In genomic region chr17:88262326-88263187, GRCm38 (mm10) we compare ENCODE assay signal across 9 mouse cellular contexts.
A peak's percentile ranks its signal among the peaks of the same experiment; 100 is the strongest.
DNase-seq lines count a peak whose midpoint lies in the region; ATAC-seq and TF ChIP-seq lines count a peak whose summit lies in the region.
"Had no signal": no experiment of that assay in that cellular context is flagged by ENCODE, and none has a peak within 500 bp of the region (broad histone marks: within the 10 kb centered on the region; RNA-seq: fewer than 3 reads in every experiment).

No protein-coding gene starts in this region.

- H3K4me2 ChIP-seq in heart, embryonic 11.5 days, result no peak overlapping the region
- H3K4me2 ChIP-seq in hindbrain, embryonic 16.5 days (ENCODE audit: low read length), result no peak overlapping the region
- H3K4me2 ChIP-seq in neural tube, embryonic 15.5 days, result no peak overlapping the region
- H3K4me2 ChIP-seq: limb, embryonic 12.5 days had no signal

- no peaks in the 10 kb centered on the region for H3K36me3 ChIP-seq in heart, embryonic 11.5 days (ENCODE audit: control insufficient read depth, insufficient read depth, low read length)
- H3K36me3 ChIP-seq in hindbrain, embryonic 16.5 days (ENCODE audit: control insufficient read depth, insufficient read depth, low read length), result no peaks in the 10 kb centered on the region
- no peaks in the 10 kb centered on the region for H3K36me3 ChIP-seq in neural tube, embryonic 15.5 days
- H3K36me3 ChIP-seq: limb, embryonic 12.5 days; midbrain, embryonic 10.5 days had no signal

- no peaks in the 10 kb centered on the region for H3K27me3 ChIP-seq in heart, embryonic 11.5 days (ENCODE audit: control insufficient read depth, insufficient read depth, low read length)
- H3K27me3 ChIP-seq in hindbrain, embryonic 16.5 days (replicated peaks; ENCODE audit: control insufficient read depth, insufficient read depth, low read length), result no peaks in the 10 kb centered on the region
- no peaks in the 10 kb centered on the region for H3K27me3 ChIP-seq in neural tube, embryonic 15.5 days (replicated peaks)
- H3K27me3 ChIP-seq: limb, embryonic 12.5 days had no signal

- WGBS in heart, embryonic 11.5 days (ENCODE audit: insufficient replicate concordance), result 77% methylated on average over 13 of the region's 13 CpGs
- 57% methylated on average over 13 of the region's 13 CpGs for WGBS in hindbrain, embryonic 16.5 days
- whole genome bisulfite sequencing in neural tube, embryonic 15.5 days, result 64% methylated on average over 13 of the region's 13 CpGs

- H3K9ac ChIP-seq in heart, embryonic 11.5 days (ENCODE audit: low read depth, low read length), result no peak overlapping the region
- no peak overlapping the region for H3K9ac ChIP-seq in hindbrain, embryonic 16.5 days (ENCODE audit: low read depth, low read length)
- no peak overlapping the region for H3K9ac ChIP-seq in neural tube, embryonic 15.5 days (replicated peaks)
- H3K9ac ChIP-seq: limb, embryonic 12.5 days had no signal

- TF ChIP-seq CTCF in cortical plate, adult 2 months (IDR thresholded peaks at IDR 0.05; ENCODE audit: extremely low read depth, insufficient read depth, low read length), result no peak

- intact Hi-C loops in heart, postnatal 10 days (cut with DNase I), result no loop called here

- no peak for TF ChIP-seq POLR2A in cortical plate, adult 2 months (IDR thresholded peaks at IDR 0.05; ENCODE audit: extremely low read depth, insufficient read depth, low read length)

- no peaks in the 10 kb centered on the region for H3K9me3 ChIP-seq in heart, embryonic 11.5 days (replicated peaks; ENCODE audit: control insufficient read depth, low read length)
- H3K9me3 ChIP-seq in hindbrain, embryonic 16.5 days (ENCODE audit: control insufficient read depth, low read length), result no peaks in the 10 kb centered on the region; the same call in 1 of the 2 replicates
- no peaks in the 10 kb centered on the region for H3K9me3 ChIP-seq in neural tube, embryonic 15.5 days (replicated peaks)

- H3K4me3 ChIP-seq in heart, embryonic 11.5 days (ENCODE audit: low read depth, low read length), result no peak overlapping the region
- no peak overlapping the region for H3K4me3 ChIP-seq in cortical plate, adult 2 months (ENCODE audit: insufficient read depth, low read length)
- no peak overlapping the region for H3K4me3 ChIP-seq in hindbrain, embryonic 16.5 days (ENCODE audit: low read length)
- no peak overlapping the region for H3K4me3 ChIP-seq in neural tube, embryonic 15.5 days (replicated peaks)
- H3K4me3 ChIP-seq: limb, embryonic 12.5 days; midbrain, embryonic 10.5 days had no signal

- H3K4me1 ChIP-seq in heart, embryonic 11.5 days (ENCODE audit: control insufficient read depth, insufficient read depth, low read length), result no peaks in the 10 kb centered on the region
- no peaks in the 10 kb centered on the region for H3K4me1 ChIP-seq in cortical plate, adult 2 months (ENCODE audit: control insufficient read depth, insufficient read depth, low read length)
- H3K4me1 ChIP-seq in hindbrain, embryonic 16.5 days (ENCODE audit: control insufficient read depth, insufficient read depth, low read depth, low read length), result peaks cover under 1% of the 10 kb centered on the region; the same call in 1 of the 2 replicates
- H3K4me1 ChIP-seq in neural tube, embryonic 15.5 days, result no peaks in the 10 kb centered on the region
- H3K4me1 ChIP-seq: limb, embryonic 12.5 days had no signal

- no peak overlapping the region for H3K27ac ChIP-seq in heart, embryonic 11.5 days (ENCODE audit: low read depth, low read length)
- peak overlapping the region; percentile 15; the same call in 1 of the 2 replicates for H3K27ac ChIP-seq in cortical plate, adult 2 months (ENCODE audit: insufficient read depth, low read length)
- no peak overlapping the region for H3K27ac ChIP-seq in hindbrain, embryonic 16.5 days (ENCODE audit: low read depth, low read length)
- no peak overlapping the region for H3K27ac ChIP-seq in neural tube, embryonic 15.5 days (replicated peaks)
- H3K27ac ChIP-seq: limb, embryonic 12.5 days; midbrain, embryonic 10.5 days had no signal

- DNase-seq in heart, postnatal 10 days, result peak; percentile 29 to 42
- no peak for DNase-seq in B cell, adult 2 months

- ATAC-seq in heart, embryonic 11.5 days (replicated peaks; ENCODE audit: insufficient number of reproducible peaks, low FRiP score, low TSS enrichment), result no peak
- ATAC-seq in hindbrain, embryonic 16.5 days, result peak; percentile 34; the same call in 1 of the 2 replicates
- ATAC-seq in neural tube, embryonic 15.5 days (ENCODE audit: low FRiP score), result 0 out of 2 replicates have a peak, but pooled peaks have one; percentile 21
- no peak for ATAC-seq in megakaryocyte-erythroid progenitor cell, adult 5-6 weeks (replicated peaks; ENCODE audit: low FRiP score, low TSS enrichment, poor library complexity, severe bottlenecking)

Comparison
In these comparisons a context has a peak if more than half of its experiments do, and no peak if none do; other contexts are left out.
1. DNase-seq: peak in heart, postnatal 10 days (2 of 2); none in B cell, adult 2 months (0 of 2).
2. ATAC-seq: peak in hindbrain, embryonic 16.5 days (single experiment) and neural tube, embryonic 15.5 days (single experiment); none in heart, embryonic 11.5 days (single experiment) and megakaryocyte-erythroid progenitor cell, adult 5-6 weeks (single experiment).